Comparison of ENCODE assay signal across 8 mouse cellular contexts in the genomic region with DNA sequence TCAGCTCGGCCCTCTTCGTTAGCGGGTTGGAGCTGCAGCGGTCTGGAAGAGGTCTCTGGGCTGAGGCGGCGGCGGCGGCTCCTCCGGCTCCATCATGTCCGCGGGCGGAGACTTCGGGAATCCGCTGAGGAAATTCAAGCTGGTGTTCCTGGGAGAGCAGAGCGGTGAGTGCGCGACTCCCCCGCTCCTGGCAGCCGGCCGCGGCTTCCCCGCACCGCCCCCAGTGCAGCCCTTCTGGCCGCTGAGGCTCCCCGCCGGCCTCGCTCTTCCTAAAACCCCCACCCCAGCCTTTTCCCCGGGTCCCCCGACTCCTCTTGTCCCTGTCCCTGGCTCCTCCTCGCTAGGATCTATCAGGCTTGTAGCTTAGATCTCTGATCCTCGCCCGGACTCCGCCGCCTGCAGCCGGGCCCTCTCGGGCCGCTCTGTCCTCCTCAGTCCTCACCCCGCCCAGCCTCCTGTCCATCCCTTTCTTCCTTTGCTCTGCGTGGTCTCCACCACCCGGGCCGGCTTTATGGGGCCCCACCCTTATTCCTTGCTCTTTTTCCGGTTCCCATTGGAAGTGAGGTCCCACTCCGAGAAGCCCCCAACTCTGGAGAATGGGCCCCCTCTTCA. TPM values are rescaled to one million over a fixed set of nuclear protein-coding genes. Genes with fewer than 3 reads are reported as not detected.
DNase-seq lines count a peak whose midpoint lies in the region; ATAC-seq and TF ChIP-seq lines count a peak whose summit lies in the region.

Mrpl48 (minus strand) TSS at position 172 of the 612 bp plus-strand sequence.

- H3K27ac ChIP-seq in bone marrow, adult 2 months (ENCODE audit: control insufficient read depth, insufficient read depth, low read depth, low read length, poor library complexity), result peak within 1 kb of the TSS; percentile 100
- peak within 1 kb of the TSS; percentile 94 for H3K27ac ChIP-seq in embryonic fibroblast, embryonic 13.5 days (ENCODE audit: insufficient read depth, low read length)
- H3K27ac ChIP-seq in limb, embryonic 14.5 days (replicated peaks; ENCODE audit: low read depth, low read length), result peak within 1 kb of the TSS; percentile 98
- H3K27ac ChIP-seq in midbrain, embryonic 14.5 days (replicated peaks; ENCODE audit: low read depth, low read length), result peak within 1 kb of the TSS; percentile 99

- peak within 1 kb of the TSS; percentile 96 for H3K9ac ChIP-seq in limb, embryonic 14.5 days (ENCODE audit: low read depth, low read length, severe bottlenecking)
- H3K9ac ChIP-seq in midbrain, embryonic 14.5 days (replicated peaks; ENCODE audit: low read length), result peak within 1 kb of the TSS; percentile 99

- H3K36me3 ChIP-seq in limb, embryonic 14.5 days (ENCODE audit: control insufficient read depth, insufficient read depth, low read length), result no peaks in the 10 kb centered on the region
- no peaks in the 10 kb centered on the region for H3K36me3 ChIP-seq in midbrain, embryonic 14.5 days (ENCODE audit: control insufficient read depth, insufficient read depth, low read length)

- peak within 1 kb of the TSS; percentile 72 for H3K4me2 ChIP-seq in limb, embryonic 14.5 days (replicated peaks; ENCODE audit: low read depth, low read length, severe bottlenecking)
- H3K4me2 ChIP-seq in midbrain, embryonic 14.5 days (ENCODE audit: low read length), result peak within 1 kb of the TSS; percentile 67

- no peak for TF ChIP-seq POLR2A in bone marrow, adult 2 months (IDR thresholded peaks at IDR 0.05; ENCODE audit: borderline replicate concordance, control insufficient read depth, low read depth, low read length)
- TF ChIP-seq POLR2A in embryonic fibroblast, embryonic 13.5 days (IDR thresholded peaks at IDR 0.05; ENCODE audit: low read depth, low read length), result peak; percentile 18; the same call in 1 of the 2 replicates
- 0 out of 2 replicates have a peak, but pooled peaks have one; percentile 3 for TF ChIP-seq POLR2A in limb, embryonic 14.5 days (IDR thresholded peaks at IDR 0.05; ENCODE audit: borderline replicate concordance, extremely low read depth, insufficient read depth, insufficient read length)

- no peaks in the 10 kb centered on the region for H3K9me3 ChIP-seq in limb, embryonic 14.5 days (ENCODE audit: control insufficient read depth, low read length)
- no peaks in the 10 kb centered on the region for H3K9me3 ChIP-seq in midbrain, embryonic 14.5 days (ENCODE audit: control insufficient read depth, low read length)

- no peak for TF ChIP-seq CTCF in bone marrow, adult 2 months (IDR thresholded peaks at IDR 0.05; ENCODE audit: control insufficient read depth, insufficient read depth, low read length)
- no peak for TF ChIP-seq CTCF in embryonic fibroblast, embryonic 13.5 days (IDR thresholded peaks at IDR 0.05; ENCODE audit: borderline replicate concordance, insufficient read depth, low read length)

- no peaks in the 10 kb centered on the region for H3K27me3 ChIP-seq in limb, embryonic 14.5 days (ENCODE audit: control insufficient read depth, insufficient read depth, low read length)
- no peaks in the 10 kb centered on the region for H3K27me3 ChIP-seq in midbrain, embryonic 14.5 days (ENCODE audit: control insufficient read depth, insufficient read depth, low read length)

- H3K4me3 ChIP-seq in bone marrow, adult 2 months (replicated peaks; ENCODE audit: control insufficient read depth, low read depth, low read length), result peak within 1 kb of the TSS; percentile 99
- peak within 1 kb of the TSS; percentile 95 for H3K4me3 ChIP-seq in embryonic fibroblast, embryonic 13.5 days (ENCODE audit: insufficient read depth, low read length)
- H3K4me3 ChIP-seq in limb, embryonic 14.5 days (replicated peaks; ENCODE audit: low read length), result peak within 1 kb of the TSS; percentile 96
- H3K4me3 ChIP-seq in midbrain, embryonic 14.5 days (replicated peaks; ENCODE audit: low read depth, low read length), result peak within 1 kb of the TSS; percentile 95

- no peaks in the 10 kb centered on the region for H3K4me1 ChIP-seq in bone marrow, adult 2 months (ENCODE audit: control insufficient read depth, insufficient read depth, low read length)
- H3K4me1 ChIP-seq in embryonic fibroblast, embryonic 13.5 days (ENCODE audit: control insufficient read depth, insufficient read depth, low read length), result peaks cover 4% of the 10 kb centered on the region; the same call in 1 of the 2 replicates
- peaks cover 9% of the 10 kb centered on the region; the same call in 1 of the 2 replicates for H3K4me1 ChIP-seq in limb, embryonic 14.5 days (ENCODE audit: control insufficient read depth, insufficient read depth, low read length)
- H3K4me1 ChIP-seq in midbrain, embryonic 14.5 days (ENCODE audit: control insufficient read depth, insufficient read depth, low read length), result peaks cover 21% of the 10 kb centered on the region

- 2% methylated on average over 43 of the region's 43 CpGs for whole genome bisulfite sequencing in bone marrow, adult 2 months
- 0% methylated on average over 41 of the region's 43 CpGs for WGBS in limb, embryonic 14.5 days
- WGBS in midbrain, embryonic 14.5 days, result under 1% methylated on average over 43 of the region's 43 CpGs

- peak; percentile 4; the same call in 1 of the 2 replicates for ATAC-seq in limb, embryonic 14.5 days (ENCODE audit: low FRiP score, low read depth)
- peak; percentile 29 for ATAC-seq in midbrain, embryonic 14.5 days (ENCODE audit: low FRiP score, low TSS enrichment)

- peak; percentile 47 for DNase-seq in A20 (ENCODE audit: low read depth, low spot score)
- peak; percentile 48 to 51 for DNase-seq in heart, adult 9 months (ENCODE audit: low spot score in 2 of 2)
- peak; percentile 43 for DNase-seq in kidney, adult 9 months
- peak; percentile 15 for DNase-seq in limb, embryonic 14.5 days (ENCODE audit: low spot score)
- DNase-seq in midbrain, embryonic 14.5 days, result peak; percentile 66
- DNase-seq in spleen, postnatal 10 days (ENCODE audit: low spot score in 2 of 2), result peak; percentile 71 to 76

RNA-seq across cellular contexts. Expression of gene Mrpl48, which starts in this region (rescaled TPM):
- polyA plus RNA-seq in bone marrow, adult 2 months (2011; ENCODE audit: insufficient read depth, insufficient read length, low replicate concordance, missing spikeins), result 23.2 and 37.9 TPM in 2 replicates
- polyA plus RNA-seq in embryonic fibroblast, embryonic 13.5 days (2011; ENCODE audit: insufficient read length, low read depth, missing spikeins), result 34.1 and 40.9 TPM in 2 replicates
- 27.3 and 42.0 TPM in 2 replicates for polyA plus RNA-seq in limb, embryonic 14.5 days (2012; rRNA removed)
- 79.6 and 87.7 TPM in 2 replicates for polyA plus RNA-seq in limb, embryonic 14.5 days (2014; fragmentation: Nextera tagmentation; extraction: Ambion mirVana)
- polyA plus RNA-seq in midbrain, embryonic 14.5 days (2014; fragmentation: Nextera tagmentation; extraction: Ambion mirVana), result 91.3 and 95.9 TPM in 2 replicates

Comparison
In these comparisons a context has a peak if more than half of its experiments do, and no peak if none do; other contexts are left out.
1. Peak in every context shown above with its lines: DNase-seq, ATAC-seq, H3K4me3 ChIP-seq and H3K27ac ChIP-seq.
2. DNase-seq: peak in every context shown above with its lines; median percentile 74 in spleen, postnatal 10 days; 66 in midbrain, embryonic 14.5 days; 50 in heart, adult 9 months; 47 in A20; 43 in kidney, adult 9 months; 15 in limb, embryonic 14.5 days.